Mouse (Mus musculus) MEL (cell line): ENCODE results near the gene Aars.

Source experiments
- RCOR1 ChIP-seq: IDR thresholded peaks from 2 replicates; pipeline ENCODE4 v1.6.1; 2012; ENCODE audit warnings: low read depth, mild to moderate bottlenecking, inconsistent platforms, low read length, improper control_type of control experiment
- TAL1 ChIP-seq: IDR thresholded peaks from 2 replicates; pipeline ENCODE4 v1.6.1; 2012; ENCODE audit warnings: mild to moderate bottlenecking, inconsistent platforms, low read length, moderate library complexity, mixed read lengths

DNA sequence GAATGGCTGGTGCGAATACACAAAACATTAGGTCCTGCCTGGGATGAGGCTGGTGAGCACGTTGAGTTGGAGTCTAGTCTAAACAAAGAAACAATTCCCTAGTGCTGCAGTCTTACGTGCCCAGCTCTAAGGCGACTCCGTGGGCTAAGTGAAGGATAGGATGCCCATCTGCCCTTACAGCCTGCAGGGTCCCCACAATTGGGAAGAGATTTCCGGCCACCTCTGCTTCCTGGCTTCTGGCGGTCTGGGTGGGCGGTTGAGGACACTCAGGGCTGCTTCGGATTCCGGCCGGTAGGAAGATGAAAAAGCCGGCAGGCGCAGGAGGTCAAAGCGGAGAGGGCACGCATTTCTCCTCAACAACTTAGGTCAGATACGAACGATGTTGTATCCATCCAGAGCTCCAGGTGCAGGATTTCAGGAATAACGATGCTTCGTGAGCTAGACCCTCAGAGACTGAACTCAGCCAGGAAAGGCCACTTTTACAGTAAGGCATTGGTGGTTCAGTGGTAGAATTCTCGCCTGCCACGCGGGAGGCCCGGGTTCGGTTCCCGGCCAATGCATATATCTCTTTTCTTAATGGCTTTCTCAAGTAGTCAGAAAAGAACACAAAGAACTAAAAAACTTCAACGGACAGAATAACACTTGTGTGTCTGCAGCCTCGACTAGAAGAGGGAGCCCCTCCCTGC lies 29.3 kb downstream of the Aars start:
- TF ChIP-seq RCOR1 (no peak), TAL1 (no peak)
